Mouse (Mus musculus): Measurements from ENCODE around the gene Psmc3ip.

The Psmc3ip gene

GRCm38 (mm10) chr11:101079746-101080145 is 15.5 kb downstream of the Psmc3ip start:
- DNase-seq (ENCODE audit: low read depth, low spot score): no peak

GRCm38 (mm10) chr11:101078121-101078520 is 17.1 kb downstream of the Psmc3ip start, which contains the start of gene Hsd17b1:
Gene Hsd17b1, plus strand, starts transcription at chr11:101078411.
- DNase-seq (ENCODE audit: low read depth, low spot score): no peak

- no peak for DNase-seq (ENCODE audit: low read depth, low spot score)
Observed at GRCm38 (mm10) chr11:101071810-101072428, 23.3 kb downstream of the Psmc3ip start.

- no peak for DNase-seq (ENCODE audit: low read depth, low spot score)
Observed at GRCm38 (mm10) chr11:101070987-101071386, 24.2 kb downstream of the Psmc3ip start.

- DNase-seq (ENCODE audit: low read depth, low spot score): no peak
Observed at GRCm38 (mm10) chr11:101070189-101070527, 25.1 kb downstream of the Psmc3ip start.

GRCm38 (mm10) chr11:101069391-101070188 is 25.6 kb downstream of the Psmc3ip start, which contains the start of gene Naglu:
Gene Naglu, plus strand, starts transcription at chr11:101070012.
- peak; percentile 76 for DNase-seq (ENCODE audit: low read depth, low spot score)

- no peak for DNase-seq (ENCODE audit: low read depth, low spot score)
Observed at GRCm38 (mm10) chr11:101066549-101067412, 28.5 kb downstream of the Psmc3ip start.

- DNase-seq (ENCODE audit: low read depth, low spot score): no peak
Observed at GRCm38 (mm10) chr11:101065002-101065401, 30.2 kb downstream of the Psmc3ip start.

GRCm38 (mm10) chr11:101064462-101064861 is 30.8 kb downstream of the Psmc3ip start:
- DNase-seq (ENCODE audit: low read depth, low spot score): no peak

GRCm38 (mm10) chr11:101063676-101064327 is 31.4 kb downstream of the Psmc3ip start:
- no peak for DNase-seq (ENCODE audit: low read depth, low spot score)

GRCm38 (mm10) chr11:101062971-101063675 is 32.1 kb downstream of the Psmc3ip start:
- no peak for DNase-seq (ENCODE audit: low read depth, low spot score)

- DNase-seq (ENCODE audit: low read depth, low spot score): no peak
Observed at GRCm38 (mm10) chr11:101062165-101062884, 32.9 kb downstream of the Psmc3ip start.

- DNase-seq (ENCODE audit: low read depth, low spot score): no peak
Observed at GRCm38 (mm10) chr11:101061049-101061448, 34.2 kb downstream of the Psmc3ip start.

- no peak for DNase-seq (ENCODE audit: low read depth, low spot score)
Observed at GRCm38 (mm10) chr11:101060126-101060525, 35.1 kb downstream of the Psmc3ip start.

GRCm38 (mm10) chr11:101059473-101059872 is 35.8 kb downstream of the Psmc3ip start:
- no peak for DNase-seq (ENCODE audit: low read depth, low spot score)

GRCm38 (mm10) chr11:101058726-101059125 is 36.5 kb downstream of the Psmc3ip start:
- no peak for DNase-seq (ENCODE audit: low read depth, low spot score)

- peak; percentile 57 for DNase-seq (ENCODE audit: low read depth, low spot score)
Observed at GRCm38 (mm10) chr11:101057860-101058259, 37.4 kb downstream of the Psmc3ip start.

GRCm38 (mm10) chr11:101056885-101057284 is 38.4 kb downstream of the Psmc3ip start:
- no peak for DNase-seq (ENCODE audit: low read depth, low spot score)

- DNase-seq (ENCODE audit: low read depth, low spot score): no peak
Observed at GRCm38 (mm10) chr11:101055418-101055817, 39.8 kb downstream of the Psmc3ip start.

GRCm38 (mm10) chr11:101053974-101054373 is 41.3 kb downstream of the Psmc3ip start:
- DNase-seq (ENCODE audit: low read depth, low spot score): no peak
